Mouse (Mus musculus) right cerebral cortex, adult 18-20 months (tissue): ENCODE measurements around the gene Cdkn1a.
A peak's percentile ranks its signal among the peaks of the same experiment; 100 is the strongest.
"Not testable (repeated sequence)": the region's sequence is repeated elsewhere in the genome, so short reads cannot be mapped to it uniquely, and the experiment has no call there.

ENCODE experiments used
- DNase-seq: peaks from one replicate; pipeline ENCODE4 v3.0.0; 2022; ENCODE audit warnings: mixed read lengths

Gene Cdkn1a

GRCm38 (mm10) chr17:29083586-29083985 is 7.2 kb upstream of the Cdkn1a start:
- DNase-seq, result no peak

GRCm38 (mm10) chr17:29084656-29085055 is 6.1 kb upstream of the Cdkn1a start:
- DNase-seq, result no peak

GRCm38 (mm10) chr17:29085266-29085665 is 5.5 kb upstream of the Cdkn1a start:
- peak; percentile 0 for DNase-seq

GRCm38 (mm10) chr17:29086916-29087315 is 3.9 kb upstream of the Cdkn1a start:
- peak; percentile 0 for DNase-seq

- DNase-seq, result no peak
These were observed 670 bp downstream of the Cdkn1a start for GRCm38 (mm10) chr17:29091348-29091944.

- no peak for DNase-seq
These were observed 1.7 kb downstream of the Cdkn1a start for GRCm38 (mm10) chr17:29092497-29092896.

- DNase-seq, result peak; percentile 88
These were observed 2.6 kb downstream of the Cdkn1a start for GRCm38 (mm10) chr17:29093110-29093952.

GRCm38 (mm10) chr17:29093961-29094309 is 3.2 kb downstream of the Cdkn1a start:
- no peak for DNase-seq

- DNase-seq, result peak; percentile 65
These were observed 3.8 kb downstream of the Cdkn1a start for GRCm38 (mm10) chr17:29094310-29095181.

- peak; percentile 98 for DNase-seq
These were observed 4.5 kb downstream of the Cdkn1a start for GRCm38 (mm10) chr17:29095201-29095733.

- DNase-seq, result no peak
These were observed 5.5 kb downstream of the Cdkn1a start for GRCm38 (mm10) chr17:29096245-29096644.

- no peak for DNase-seq
These were observed 6.2 kb downstream of the Cdkn1a start for GRCm38 (mm10) chr17:29096851-29097561.

- no peak for DNase-seq
These were observed 7.5 kb downstream of the Cdkn1a start for GRCm38 (mm10) chr17:29098291-29098690.

GRCm38 (mm10) chr17:29099076-29099475 is 8.3 kb downstream of the Cdkn1a start:
- DNase-seq, result no peak

- no peak for DNase-seq
These were observed 9.9 kb downstream of the Cdkn1a start for GRCm38 (mm10) chr17:29100627-29101026.

- DNase-seq, result not testable (repeated sequence)
These were observed 19.6 kb downstream of the Cdkn1a start for GRCm38 (mm10) chr17:29110356-29110755.

GRCm38 (mm10) chr17:29111332-29111731 is 20.6 kb downstream of the Cdkn1a start:
- DNase-seq, result no peak

GRCm38 (mm10) chr17:29113591-29114352 is 23.0 kb downstream of the Cdkn1a start, which contains the start of gene Rab44:
Gene Rab44 (plus strand): TSS chr17:29114145.
- no peak for DNase-seq

GRCm38 (mm10) chr17:29116023-29116422 is 25.2 kb downstream of the Cdkn1a start:
- DNase-seq, result no peak

GRCm38 (mm10) chr17:29117006-29117648 is 26.4 kb downstream of the Cdkn1a start:
- no peak for DNase-seq

- DNase-seq, result no peak
These were observed 27.3 kb downstream of the Cdkn1a start for GRCm38 (mm10) chr17:29118057-29118456.
